Mouse (Mus musculus) megakaryocyte, embryonic 14.5 days (primary cell): ENCODE results near the gene Aggf1.

Experiments
- FLI1 ChIP-seq: IDR thresholded peaks from 2 replicates; pipeline ENCODE4 v1.6.1; 2012; ENCODE audit warnings: low read length, inconsistent platforms, mixed read lengths
- GATA1 ChIP-seq: IDR thresholded peaks from 3 replicates; pipeline ENCODE4 v1.6.1; 2012; ENCODE audit warnings: mixed read lengths, low read length, inconsistent platforms, borderline replicate concordance

DNA sequence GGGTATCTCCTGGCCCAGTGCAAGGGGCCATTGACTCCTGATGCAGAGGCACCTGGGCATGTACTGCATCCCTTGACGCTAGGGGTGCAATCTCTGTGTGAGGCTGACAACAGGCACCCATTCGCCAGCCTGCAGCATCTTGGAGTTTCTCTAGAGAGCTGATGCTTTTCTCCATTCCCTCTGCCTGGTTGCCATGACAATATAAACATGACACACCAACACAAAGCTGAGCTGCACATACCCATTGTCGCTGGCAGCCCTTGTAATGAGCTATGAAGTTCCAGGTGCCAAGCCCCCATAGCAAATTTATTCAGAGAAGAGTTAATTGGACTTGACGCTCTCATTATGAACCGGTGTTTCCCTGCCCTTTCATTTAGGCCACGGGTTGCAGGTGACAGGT is 63.1 kb downstream of the Aggf1 start:
- TF ChIP-seq GATA1 (no peak), FLI1 (no peak)
